Mouse (Mus musculus): ENCODE results near the gene Krt7. TPM values are rescaled to one million over a fixed set of nuclear protein-coding genes. Genes with fewer than 3 reads are reported as not detected.

Gene Krt7
- polyA plus RNA-seq, 1 experiment from 2014 or later, result 6.4 TPM

DNA sequence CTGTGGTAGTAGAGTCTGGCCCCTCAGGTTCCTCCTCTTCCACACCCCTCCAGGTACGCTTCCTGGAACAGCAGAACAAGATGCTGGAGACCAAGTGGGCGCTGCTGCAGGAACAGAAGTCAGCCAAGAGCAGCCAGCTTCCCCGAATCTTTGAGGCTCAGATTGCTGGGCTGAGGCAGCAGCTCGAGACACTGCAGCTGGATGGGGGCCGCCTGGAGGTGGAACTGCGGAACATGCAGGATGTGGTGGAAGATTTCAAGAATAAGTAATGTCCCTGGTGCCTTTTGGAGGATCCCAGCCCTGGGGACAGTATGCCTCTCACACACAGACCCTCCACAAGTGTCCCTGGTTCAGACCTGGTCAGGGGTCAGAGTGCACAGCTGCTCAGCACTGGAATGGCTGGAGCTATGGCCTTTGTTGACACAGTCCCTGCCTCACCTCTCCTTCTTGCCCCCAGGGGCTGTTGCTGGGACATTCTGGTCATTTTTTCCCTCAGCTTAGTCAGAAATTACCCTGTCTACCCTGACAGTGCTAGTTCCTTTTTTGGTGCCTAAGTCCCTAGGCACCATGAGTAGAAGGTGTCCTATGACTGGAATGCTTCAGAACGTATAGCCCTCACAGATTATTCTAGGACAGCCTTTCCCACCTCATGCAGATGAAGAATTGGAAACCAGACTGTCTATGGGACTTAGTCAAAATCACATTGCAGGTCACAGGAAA lies 3.2 kb downstream of the Krt7 start:
- ATAC-seq (ENCODE audit: low FRiP score), result no peak
- Histone ChIP-seq H3K27me3 (peaks cover 39% of the 10 kb centered on the region), H3K4me3 (replicated peaks) (no peak overlapping the region), H3K36me3 (replicated peaks) (no peaks in the 10 kb centered on the region), H3K27ac (no peak overlapping the region), H3K9ac (no peak overlapping the region), H3K9me3 (no peaks in the 10 kb centered on the region), H3K4me2 (no peak overlapping the region), H3K4me1 (no peaks in the 10 kb centered on the region)
- 52% methylated on average over 7 of the region's 7 CpGs for WGBS

GRCm38 (mm10) chr15:101414807-101415565 lies 4.1 kb downstream of the Krt7 start:
- no peak overlapping the region for H3K27ac ChIP-seq
- no peaks in the 10 kb centered on the region for H3K36me3 ChIP-seq (replicated peaks)
- H3K4me3 ChIP-seq (replicated peaks), result no peak overlapping the region
- no peaks in the 10 kb centered on the region for H3K4me1 ChIP-seq
- H3K27me3 ChIP-seq, result peaks cover 39% of the 10 kb centered on the region
- no peak overlapping the region for H3K4me2 ChIP-seq
- WGBS, result 32% methylated on average over 11 of the region's 11 CpGs
- H3K9me3 ChIP-seq, result no peaks in the 10 kb centered on the region
- ATAC-seq (ENCODE audit: low FRiP score), result no peak
- no peak overlapping the region for H3K9ac ChIP-seq

GRCm38 (mm10) chr15:101418950-101419349 lies 8.1 kb downstream of the Krt7 start:
- no peak overlapping the region for H3K9ac ChIP-seq
- WGBS, result 92% methylated on average over 4 of the region's 4 CpGs
- ATAC-seq (ENCODE audit: low FRiP score), result no peak

DNA sequence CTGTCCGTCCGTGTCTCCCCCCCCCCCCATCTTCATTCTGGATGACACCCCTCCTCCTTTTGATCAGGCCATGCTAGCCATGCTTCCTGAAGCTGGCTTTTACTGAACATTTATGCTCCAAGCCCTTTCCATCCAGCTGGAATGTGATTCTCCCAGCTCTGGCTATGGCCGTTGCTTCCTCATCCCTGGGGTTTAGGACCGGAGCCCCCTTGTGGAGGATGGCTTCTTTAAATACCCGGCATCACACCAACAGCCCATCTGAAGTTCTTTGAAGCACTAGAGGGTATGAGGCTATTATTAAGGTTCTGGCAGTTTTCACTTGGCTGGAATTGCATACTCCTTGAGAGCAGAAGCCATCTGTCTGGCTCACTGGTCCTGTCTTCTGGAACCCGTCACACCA lies 10.1 kb downstream of the Krt7 start:
- Histone ChIP-seq H3K4me3 (replicated peaks) (no peak overlapping the region), H3K9ac (no peak overlapping the region), H3K4me1 (no peaks in the 10 kb centered on the region), H3K27me3 (no peaks in the 10 kb centered on the region), H3K36me3 (replicated peaks) (no peaks in the 10 kb centered on the region), H3K9me3 (no peaks in the 10 kb centered on the region), H3K27ac (no peak overlapping the region), H3K4me2 (no peak overlapping the region)
- no peak for ATAC-seq (ENCODE audit: low FRiP score)
- WGBS, result 52% methylated on average over 5 of the region's 6 CpGs

More at GRCm38 (mm10) chr15:101418950-101419349, 8.1 kb downstream of the Krt7 start:
- Histone ChIP-seq H3K4me1 (no peaks in the 10 kb centered on the region), H3K27me3 (0 out of 2 replicates have a peak, but pooled peaks cover 3% of the 10 kb centered on the region), H3K9me3 (no peaks in the 10 kb centered on the region), H3K4me2 (no peak overlapping the region), H3K27ac (no peak overlapping the region), H3K36me3 (replicated peaks) (no peaks in the 10 kb centered on the region), H3K4me3 (replicated peaks) (no peak overlapping the region)

DNA sequence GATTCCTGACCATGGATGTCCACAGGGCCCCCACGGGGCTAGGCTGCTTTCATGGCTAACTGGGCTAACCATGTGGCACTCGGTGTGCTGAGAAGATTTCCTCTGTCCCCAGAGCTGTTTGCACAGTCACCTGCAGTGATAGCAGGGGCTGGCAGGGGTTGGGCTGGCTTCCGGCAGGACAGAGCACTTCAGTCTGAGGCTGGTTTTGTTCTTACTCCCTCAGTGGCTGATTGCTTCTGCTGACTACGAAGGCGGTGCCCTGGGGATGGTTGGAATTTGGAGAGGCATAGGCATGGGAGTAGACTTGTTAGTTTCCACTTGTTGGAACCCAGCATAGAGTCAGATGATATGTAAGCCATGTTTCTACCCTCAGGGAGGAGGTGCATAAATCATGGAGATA lies 14.1 kb downstream of the Krt7 start:
- Histone ChIP-seq H3K27me3 (no peaks in the 10 kb centered on the region), H3K9ac (no peak overlapping the region), H3K4me2 (no peak overlapping the region), H3K4me1 (no peaks in the 10 kb centered on the region), H3K4me3 (replicated peaks) (no peak overlapping the region), H3K36me3 (replicated peaks) (no peaks in the 10 kb centered on the region), H3K27ac (no peak overlapping the region), H3K9me3 (no peaks in the 10 kb centered on the region)
- 29% methylated on average over 5 of the region's 5 CpGs for WGBS
- ATAC-seq (ENCODE audit: low FRiP score), result no peak

DNA sequence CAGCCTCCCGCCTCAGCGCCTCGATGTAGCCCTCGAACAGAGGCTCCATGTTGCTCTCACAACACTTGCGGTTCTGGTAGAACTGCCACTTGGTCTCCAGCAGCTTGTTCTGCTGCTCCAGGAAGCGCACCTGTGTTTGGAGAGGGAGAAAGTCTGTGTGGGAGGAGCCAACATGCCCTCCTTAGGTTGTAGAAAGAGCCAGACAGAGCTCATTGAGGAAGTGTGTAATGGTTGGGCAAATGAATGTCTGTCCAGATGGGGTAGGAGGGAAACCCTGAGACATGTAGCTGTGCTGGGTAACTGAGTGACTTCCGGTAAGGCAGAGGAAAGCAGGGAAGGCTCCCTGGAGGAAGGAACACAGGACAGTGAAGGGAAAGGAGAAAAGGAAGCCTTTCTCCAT lies 25.8 kb downstream of the Krt7 start:
- Histone ChIP-seq H3K27me3 (peaks cover 43% of the 10 kb centered on the region), H3K27ac (no peak overlapping the region), H3K4me3 (replicated peaks) (no peak overlapping the region), H3K4me1 (peaks cover 6% of the 10 kb centered on the region), H3K4me2 (no peak overlapping the region), H3K9me3 (no peaks in the 10 kb centered on the region), H3K9ac (no peak overlapping the region), H3K36me3 (replicated peaks) (no peaks in the 10 kb centered on the region)
- WGBS, result 93% methylated on average over 7 of the region's 7 CpGs
- no peak for ATAC-seq (ENCODE audit: low FRiP score)

GRCm38 (mm10) chr15:101438555-101438954 lies 27.7 kb downstream of the Krt7 start, which contains the start of gene Krt87:
Gene Krt87, minus strand, starts transcription at chr15:101438804.
- no peak for ATAC-seq (ENCODE audit: low FRiP score)
- Histone ChIP-seq H3K4me2 (peak within 1 kb of the TSS; percentile 62), H3K4me3 (replicated peaks) (peak within 1 kb of the TSS; percentile 37), H3K9me3 (no peaks in the 10 kb centered on the region), H3K27me3 (peaks cover 43% of the 10 kb centered on the region), H3K4me1 (peaks cover 6% of the 10 kb centered on the region), H3K36me3 (replicated peaks) (no peaks in the 10 kb centered on the region), H3K27ac (no peak within 1 kb of the TSS), H3K9ac (peak within 1 kb of the TSS; percentile 44; the same call in 1 of the 2 replicates)
- WGBS, result 3% methylated on average over 34 of the region's 34 CpGs

- H3K9me3 ChIP-seq, result no peaks in the 10 kb centered on the region
- H3K36me3 ChIP-seq (replicated peaks), result no peaks in the 10 kb centered on the region
- H3K27me3 ChIP-seq, result peaks cover 43% of the 10 kb centered on the region
- no peak overlapping the region for H3K4me3 ChIP-seq (replicated peaks)
- no peak overlapping the region for H3K27ac ChIP-seq
- H3K4me2 ChIP-seq, result no peak overlapping the region
- WGBS, result 77% methylated on average over 4 of the region's 4 CpGs
- peaks cover 6% of the 10 kb centered on the region for H3K4me1 ChIP-seq
- ATAC-seq (ENCODE audit: low FRiP score), result no peak
- no peak overlapping the region for H3K9ac ChIP-seq
Observed at GRCm38 (mm10) chr15:101440837-101441236, 30.0 kb downstream of the Krt7 start.

DNA sequence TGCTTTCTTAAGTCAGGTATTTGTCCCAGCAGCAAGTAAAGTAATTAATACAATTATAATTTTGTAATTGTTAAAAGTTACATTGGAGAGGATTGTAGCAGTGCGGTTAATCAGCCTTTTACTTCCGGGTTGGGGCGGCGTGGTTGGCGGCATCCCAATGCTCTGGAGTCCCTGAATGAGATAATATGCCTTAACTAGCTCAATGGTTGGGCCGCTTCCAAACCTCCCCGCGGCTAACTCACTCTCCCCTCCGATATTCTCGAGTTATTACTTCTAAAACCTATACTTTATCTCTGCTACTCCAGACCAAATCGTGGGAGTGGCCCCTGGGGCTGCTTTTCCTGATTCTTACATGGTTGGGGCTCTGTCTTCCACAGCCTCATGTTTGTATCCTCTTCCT lies 35.7 kb downstream of the Krt7 start:
- no peak overlapping the region for H3K4me3 ChIP-seq (replicated peaks)
- WGBS, result 70% methylated on average over 11 of the region's 11 CpGs
- no peaks in the 10 kb centered on the region for H3K4me1 ChIP-seq
- no peak overlapping the region for H3K9ac ChIP-seq
- H3K4me2 ChIP-seq, result no peak overlapping the region
- H3K9me3 ChIP-seq, result no peaks in the 10 kb centered on the region
- H3K27ac ChIP-seq, result no peak overlapping the region
- no peaks in the 10 kb centered on the region for H3K36me3 ChIP-seq (replicated peaks)
- ATAC-seq (ENCODE audit: low FRiP score), result no peak
- 0 out of 2 replicates have a peak, but pooled peaks cover 2% of the 10 kb centered on the region for H3K27me3 ChIP-seq

DNA sequence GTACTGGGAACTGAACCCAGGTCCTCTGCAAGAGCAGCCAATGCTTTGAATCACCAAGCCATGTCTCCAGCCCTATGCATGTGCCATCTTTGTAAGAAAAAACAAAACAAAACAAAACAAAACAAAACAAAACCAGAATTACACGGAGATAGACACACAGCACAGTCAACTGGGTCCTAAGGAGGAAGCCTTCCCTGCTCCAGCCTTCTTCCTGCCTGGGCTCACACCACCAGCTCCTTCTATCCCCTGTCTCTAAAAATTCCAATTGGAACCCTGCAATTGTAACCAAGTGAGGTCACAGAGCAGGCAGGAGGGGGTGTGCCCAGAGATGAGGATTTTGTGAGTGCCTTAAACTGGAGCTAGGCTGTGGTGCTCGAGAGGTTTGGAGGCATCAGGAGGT lies 36.6 kb downstream of the Krt7 start, which contains the start of gene Krt88:
TSS of gene Krt88 (plus strand) at position 301 of the 400 bp plus-strand sequence.
- 68% methylated on average over 2 of the region's 2 CpGs for WGBS
- H3K9ac ChIP-seq, result no peak within 1 kb of the TSS
- no peak within 1 kb of the TSS for H3K27ac ChIP-seq
- H3K4me2 ChIP-seq, result no peak within 1 kb of the TSS
- no peak for ATAC-seq (ENCODE audit: low FRiP score)
- H3K4me3 ChIP-seq (replicated peaks), result no peak within 1 kb of the TSS
- H3K4me1 ChIP-seq, result no peaks in the 10 kb centered on the region
- H3K9me3 ChIP-seq, result no peaks in the 10 kb centered on the region
- 0 out of 2 replicates have a peak, but pooled peaks cover 2% of the 10 kb centered on the region for H3K27me3 ChIP-seq
- H3K36me3 ChIP-seq (replicated peaks), result no peaks in the 10 kb centered on the region

- Histone ChIP-seq H3K4me1 (peaks cover 4% of the 10 kb centered on the region), H3K36me3 (replicated peaks) (no peaks in the 10 kb centered on the region), H3K27ac (no peak overlapping the region), H3K9ac (no peak overlapping the region), H3K4me3 (replicated peaks) (no peak overlapping the region), H3K27me3 (0 out of 2 replicates have a peak, but pooled peaks cover 2% of the 10 kb centered on the region), H3K9me3 (0 out of 2 replicates have a peak, but pooled peaks cover 2% of the 10 kb centered on the region), H3K4me2 (0 out of 2 replicates have a peak overlapping the region, but pooled peaks have one; percentile 21)
- no peak for ATAC-seq (ENCODE audit: low FRiP score)
- 6% methylated on average over 13 of the region's 13 CpGs for WGBS
Observed at GRCm38 (mm10) chr15:101453093-101453736, 42.4 kb downstream of the Krt7 start.

DNA sequence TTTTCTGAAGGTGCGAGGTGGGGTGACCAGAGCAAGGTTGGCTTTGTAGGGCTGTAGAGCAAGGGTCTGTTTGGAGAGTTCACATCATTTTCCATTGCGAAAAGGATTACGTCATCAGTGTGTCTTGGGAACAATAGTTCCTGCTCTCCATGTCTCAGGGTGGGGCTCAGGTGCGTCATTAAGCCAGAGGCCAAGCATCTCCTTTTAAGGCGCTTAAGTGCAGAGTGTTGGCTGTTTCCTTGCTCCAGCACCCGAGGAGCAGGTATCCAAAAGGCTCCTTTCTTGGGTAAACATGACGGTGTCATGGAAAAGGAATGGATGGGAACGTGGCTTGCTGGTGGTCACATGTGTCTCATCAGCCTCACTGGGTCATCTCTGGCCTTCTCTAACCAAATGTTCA lies 43.9 kb downstream of the Krt7 start:
- Histone ChIP-seq H3K9me3 (0 out of 2 replicates have a peak, but pooled peaks cover 2% of the 10 kb centered on the region), H3K36me3 (replicated peaks) (no peaks in the 10 kb centered on the region), H3K4me1 (peaks cover 10% of the 10 kb centered on the region), H3K4me2 (no peak overlapping the region), H3K9ac (no peak overlapping the region), H3K4me3 (replicated peaks) (no peak overlapping the region), H3K27me3 (no peaks in the 10 kb centered on the region), H3K27ac (no peak overlapping the region)
- WGBS, result 87% methylated on average over 8 of the region's 8 CpGs
- ATAC-seq (ENCODE audit: low FRiP score), result no peak

Measured in forebrain, embryonic 12.5 days (tissue).